Mouse (Mus musculus): ENCODE results near the gene Cdc42ep1. TPM values are rescaled to one million over a fixed set of nuclear protein-coding genes. Genes with fewer than 3 reads are reported as not detected.
A peak's percentile ranks its signal among the peaks of the same experiment; 100 is the strongest.

Gene Cdc42ep1
- polyA plus RNA-seq, 1 experiment from 2014 or later, result 9.0 TPM

- Histone ChIP-seq H3K36me3 (ENCODE audit: control insufficient read depth, insufficient read depth, low read length) (no peaks in the 10 kb centered on the region), H3K9ac (ENCODE audit: low read length) (no peak overlapping the region), H3K4me1 (ENCODE audit: control insufficient read depth, insufficient read depth, low read length) (no peaks in the 10 kb centered on the region), H3K4me2 (no peak overlapping the region), H3K4me3 (ENCODE audit: low read depth, low read length) (no peak overlapping the region), H3K27ac (ENCODE audit: low read depth, low read length) (no peak overlapping the region), H3K27me3 (ENCODE audit: control insufficient read depth, insufficient read depth, low read length) (no peaks in the 10 kb centered on the region), H3K9me3 (ENCODE audit: control insufficient read depth, low read length) (no peaks in the 10 kb centered on the region)
- 78% methylated on average over 6 of the region's 6 CpGs for WGBS
- no peak for ATAC-seq (ENCODE audit: low FRiP score)
- DNase-seq (ENCODE audit: low spot score, missing footprints), result no peak
Observed at GRCm38 (mm10) chr15:78816074-78816391, 26.4 kb upstream of the Cdc42ep1 start.

GRCm38 (mm10) chr15:78826213-78827204 lies 15.9 kb upstream of the Cdc42ep1 start:
- H3K36me3 ChIP-seq (ENCODE audit: control insufficient read depth, insufficient read depth, low read length), result no peaks in the 10 kb centered on the region
- WGBS, result 26% methylated on average over 28 of the region's 28 CpGs
- no peak overlapping the region for H3K4me2 ChIP-seq
- H3K27ac ChIP-seq (ENCODE audit: low read depth, low read length), result no peak overlapping the region
- H3K9ac ChIP-seq (ENCODE audit: low read length), result no peak overlapping the region
- DNase-seq (ENCODE audit: low spot score, missing footprints) (peak; percentile 94), ATAC-seq (ENCODE audit: low FRiP score) (peak; percentile 66; the same call in 1 of the 2 replicates)
- H3K4me3 ChIP-seq (ENCODE audit: low read depth, low read length), result no peak overlapping the region
- no peaks in the 10 kb centered on the region for H3K9me3 ChIP-seq (ENCODE audit: control insufficient read depth, low read length)
- H3K27me3 ChIP-seq (ENCODE audit: control insufficient read depth, insufficient read depth, low read length), result 0 out of 2 replicates have a peak, but pooled peaks cover 2% of the 10 kb centered on the region
- H3K4me1 ChIP-seq (ENCODE audit: control insufficient read depth, insufficient read depth, low read length), result no peaks in the 10 kb centered on the region

- Histone ChIP-seq H3K4me1 (ENCODE audit: control insufficient read depth, insufficient read depth, low read length) (peaks cover 12% of the 10 kb centered on the region), H3K27ac (ENCODE audit: low read depth, low read length) (no peak overlapping the region), H3K4me2 (no peak overlapping the region), H3K9me3 (ENCODE audit: control insufficient read depth, low read length) (no peaks in the 10 kb centered on the region), H3K27me3 (ENCODE audit: control insufficient read depth, insufficient read depth, low read length) (0 out of 2 replicates have a peak, but pooled peaks cover 2% of the 10 kb centered on the region), H3K4me3 (ENCODE audit: low read depth, low read length) (no peak overlapping the region), H3K9ac (ENCODE audit: low read length) (no peak overlapping the region), H3K36me3 (ENCODE audit: control insufficient read depth, insufficient read depth, low read length) (no peaks in the 10 kb centered on the region)
- DNase-seq (ENCODE audit: low spot score, missing footprints) (no peak), ATAC-seq (ENCODE audit: low FRiP score) (no peak)
- WGBS, result 32% methylated on average over 5 of the region's 5 CpGs
Observed at GRCm38 (mm10) chr15:78828315-78828714, 14.1 kb upstream of the Cdc42ep1 start.

- H3K9me3 ChIP-seq (ENCODE audit: control insufficient read depth, low read length), result no peaks in the 10 kb centered on the region
- WGBS, result 86% methylated on average over 1 of the region's 1 CpGs
- H3K36me3 ChIP-seq (ENCODE audit: control insufficient read depth, insufficient read depth, low read length), result no peaks in the 10 kb centered on the region
- no peak overlapping the region for H3K27ac ChIP-seq (ENCODE audit: low read depth, low read length)
- no peak overlapping the region for H3K9ac ChIP-seq (ENCODE audit: low read length)
- ATAC-seq (ENCODE audit: low FRiP score) (no peak), DNase-seq (ENCODE audit: low spot score, missing footprints) (no peak)
- H3K27me3 ChIP-seq (ENCODE audit: control insufficient read depth, insufficient read depth, low read length), result 0 out of 2 replicates have a peak, but pooled peaks cover 2% of the 10 kb centered on the region
- H3K4me2 ChIP-seq, result no peak overlapping the region
- peaks cover 12% of the 10 kb centered on the region for H3K4me1 ChIP-seq (ENCODE audit: control insufficient read depth, insufficient read depth, low read length)
- no peak overlapping the region for H3K4me3 ChIP-seq (ENCODE audit: low read depth, low read length)
Observed at GRCm38 (mm10) chr15:78829636-78830035, 12.8 kb upstream of the Cdc42ep1 start.

GRCm38 (mm10) chr15:78830742-78831719 lies 11.4 kb upstream of the Cdc42ep1 start:
- no peaks in the 10 kb centered on the region for H3K9me3 ChIP-seq (ENCODE audit: control insufficient read depth, low read length)
- peaks cover 23% of the 10 kb centered on the region for H3K4me1 ChIP-seq (ENCODE audit: control insufficient read depth, insufficient read depth, low read length)
- WGBS, result 77% methylated on average over 10 of the region's 10 CpGs
- no peak overlapping the region for H3K27ac ChIP-seq (ENCODE audit: low read depth, low read length)
- no peak overlapping the region for H3K4me3 ChIP-seq (ENCODE audit: low read depth, low read length)
- no peak overlapping the region for H3K4me2 ChIP-seq
- H3K36me3 ChIP-seq (ENCODE audit: control insufficient read depth, insufficient read depth, low read length), result no peaks in the 10 kb centered on the region
- no peak overlapping the region for H3K9ac ChIP-seq (ENCODE audit: low read length)
- no peak for ATAC-seq (ENCODE audit: low FRiP score)
- 0 out of 2 replicates have a peak, but pooled peaks cover 2% of the 10 kb centered on the region for H3K27me3 ChIP-seq (ENCODE audit: control insufficient read depth, insufficient read depth, low read length)
- DNase-seq (ENCODE audit: low spot score, missing footprints), result no peak

GRCm38 (mm10) chr15:78831720-78832657 lies 10.4 kb upstream of the Cdc42ep1 start:
- ATAC-seq (ENCODE audit: low FRiP score) (peak; percentile 49), DNase-seq (ENCODE audit: low spot score, missing footprints) (no peak)
- Histone ChIP-seq H3K4me1 (ENCODE audit: control insufficient read depth, insufficient read depth, low read length) (peaks cover 26% of the 10 kb centered on the region), H3K27me3 (ENCODE audit: control insufficient read depth, insufficient read depth, low read length) (0 out of 2 replicates have a peak, but pooled peaks cover 2% of the 10 kb centered on the region), H3K4me3 (ENCODE audit: low read depth, low read length) (no peak overlapping the region), H3K27ac (ENCODE audit: low read depth, low read length) (peak overlapping the region; percentile 59), H3K9ac (ENCODE audit: low read length) (peak overlapping the region; percentile 64), H3K36me3 (ENCODE audit: control insufficient read depth, insufficient read depth, low read length) (no peaks in the 10 kb centered on the region), H3K4me2 (peak overlapping the region; percentile 1; the same call in 1 of the 2 replicates), H3K9me3 (ENCODE audit: control insufficient read depth, low read length) (no peaks in the 10 kb centered on the region)
- 61% methylated on average over 19 of the region's 19 CpGs for WGBS

GRCm38 (mm10) chr15:78832701-78833123 lies 9.7 kb upstream of the Cdc42ep1 start:
- Histone ChIP-seq H3K9me3 (ENCODE audit: control insufficient read depth, low read length) (no peaks in the 10 kb centered on the region), H3K9ac (ENCODE audit: low read length) (peak overlapping the region; percentile 64), H3K27me3 (ENCODE audit: control insufficient read depth, insufficient read depth, low read length) (no peaks in the 10 kb centered on the region), H3K4me2 (peak overlapping the region; percentile 1; the same call in 1 of the 2 replicates), H3K4me3 (ENCODE audit: low read depth, low read length) (no peak overlapping the region), H3K36me3 (ENCODE audit: control insufficient read depth, insufficient read depth, low read length) (no peaks in the 10 kb centered on the region), H3K4me1 (ENCODE audit: control insufficient read depth, insufficient read depth, low read length) (peaks cover 26% of the 10 kb centered on the region), H3K27ac (ENCODE audit: low read depth, low read length) (peak overlapping the region; percentile 59)
- ATAC-seq (ENCODE audit: low FRiP score) (peak; percentile 72), DNase-seq (ENCODE audit: low spot score, missing footprints) (peak; percentile 90)
- WGBS, result 6% methylated on average over 14 of the region's 14 CpGs

GRCm38 (mm10) chr15:78833582-78833981 lies 8.8 kb upstream of the Cdc42ep1 start:
- ATAC-seq (ENCODE audit: low FRiP score) (0 out of 2 replicates have a peak, but pooled peaks have one; percentile 8), DNase-seq (ENCODE audit: low spot score, missing footprints) (peak; percentile 85)
- Histone ChIP-seq H3K9ac (ENCODE audit: low read length) (no peak overlapping the region), H3K4me3 (ENCODE audit: low read depth, low read length) (no peak overlapping the region), H3K4me1 (ENCODE audit: control insufficient read depth, insufficient read depth, low read length) (peaks cover 26% of the 10 kb centered on the region), H3K9me3 (ENCODE audit: control insufficient read depth, low read length) (no peaks in the 10 kb centered on the region), H3K27me3 (ENCODE audit: control insufficient read depth, insufficient read depth, low read length) (no peaks in the 10 kb centered on the region), H3K36me3 (ENCODE audit: control insufficient read depth, insufficient read depth, low read length) (no peaks in the 10 kb centered on the region), H3K4me2 (no peak overlapping the region), H3K27ac (ENCODE audit: low read depth, low read length) (0 out of 2 replicates have a peak overlapping the region, but pooled peaks have one; percentile 59)
- WGBS, result 93% methylated on average over 3 of the region's 3 CpGs

Data from midbrain, embryonic 11.5 days (tissue).